Mouse (Mus musculus) lung, embryonic 14.5 days (tissue): Measurements from ENCODE around the gene Nagk. TPM values are rescaled to one million over a fixed set of nuclear protein-coding genes. Genes with fewer than 3 reads are reported as not detected.

ENCODE experiments used
- ATAC-seq: fragments of 200-750 bp; cut with Nextera tagmentation; 2 replicates; pipeline ENCODE4 v1.8.0; 2017; ENCODE audit warnings: mild to moderate bottlenecking, moderate TSS enrichment, moderate library complexity; ENCODE audit not compliant: insufficient read depth
- DNase-seq: peaks from one replicate; pipeline ENCODE4 v3.0.0-alpha.2; 2015
- H3K27ac ChIP-seq: fragments of 300-500 bp; sonication (generic); 2 replicates; pipeline ENCODE4 v1.5.1; 2014; ENCODE audit warnings: low read depth, mild to moderate bottlenecking, moderate library complexity
- H3K27me3 ChIP-seq: fragments of 300-500 bp; sonication (generic); 2 replicates; pipeline ENCODE4 v1.6.1; 2014; ENCODE audit warnings: low read length, control low read depth; ENCODE audit not compliant: insufficient read depth
- H3K36me3 ChIP-seq: fragments of 300-500 bp; sonication (generic); 2 replicates; pipeline ENCODE4 v1.6.1; 2014; ENCODE audit warnings: control low read depth; ENCODE audit not compliant: insufficient read depth
- H3K4me1 ChIP-seq: fragments of 300-500 bp; sonication (generic); 2 replicates; pipeline ENCODE4 v1.6.1; 2014; ENCODE audit warnings: antibody characterized with exemption, control low read depth; ENCODE audit not compliant: insufficient read depth
- H3K4me2 ChIP-seq: fragments of 300-500 bp; sonication (generic); 2 replicates; pipeline ENCODE4 v1.6.1; 2014; ENCODE audit warnings: mild to moderate bottlenecking
- H3K4me3 ChIP-seq: fragments of 300-500 bp; sonication (generic); 2 replicates; pipeline ENCODE4 v1.5.1; 2014; ENCODE audit warnings: low read depth, low read length
- H3K9ac ChIP-seq: fragments of 300-500 bp; sonication (generic); 2 replicates; pipeline ENCODE4 v1.6.1; 2014
- H3K9me3 ChIP-seq: fragments of 300-500 bp; sonication (generic); 2 replicates; pipeline ENCODE4 v1.6.1; 2016; ENCODE audit warnings: low read depth, low read length, control low read depth
- CTCF ChIP-seq: IDR thresholded peaks from 2 replicates; pipeline ENCODE4 v1.5.1; 2016; ENCODE audit warnings: antibody characterized with exemption, low read depth
- WGBS: fragments of 180-500 bp; shearing (Covaris S2); extraction: QIAGEN DNeasy Blood & Tissue Kit; methylation state at CpG from one replicate; pipeline ENCODE4 v1.1.7; 2014; 5-methylcytosine and 5-hydroxymethylcytosine counted together
- polyA plus RNA-seq: library from polyadenylated mRNA; unstranded; fragments of >200 nt; fragmentation: Nextera tagmentation; extraction: Ambion mirVana; gene quantifications from 2 replicates; pipeline ENCODE4 v1.2.1, GENCODE M21; 2014

Nagk gene
- polyA plus RNA-seq, 1 experiment from 2014 or later: 49.3 TPM

DNA sequence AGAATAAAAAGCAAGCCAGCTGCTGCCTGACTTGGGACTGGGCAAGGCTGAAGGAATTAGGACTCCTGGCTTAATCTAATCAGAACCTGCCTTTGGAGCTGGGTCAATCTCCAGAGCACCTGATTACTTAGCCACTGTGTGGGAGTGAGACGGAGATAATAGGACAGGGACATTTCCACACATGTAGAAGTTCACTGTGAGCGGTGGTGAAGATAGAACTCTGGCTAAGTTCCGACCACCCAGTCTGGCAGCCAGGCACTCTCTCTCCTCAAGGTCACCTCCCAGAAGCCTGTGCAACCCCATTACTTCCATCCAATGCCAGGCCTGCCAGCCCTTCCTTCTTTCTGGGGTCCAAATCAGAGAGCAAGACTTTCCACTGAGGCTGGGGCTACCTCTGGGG is 27.8 kb upstream of the Nagk start:
- peaks cover 32% of the 10 kb centered on the region for H3K36me3 ChIP-seq
- no peak overlapping the region for H3K4me3 ChIP-seq
- peaks cover 19% of the 10 kb centered on the region for H3K27me3 ChIP-seq
- H3K4me1 ChIP-seq: no peaks in the 10 kb centered on the region; the same call in 1 of the 2 replicates
- H3K9ac ChIP-seq: no peak overlapping the region
- H3K4me2 ChIP-seq: no peak overlapping the region
- no peak for TF ChIP-seq CTCF
- DNase-seq (no peak), ATAC-seq (no peak)
- H3K27ac ChIP-seq: no peak overlapping the region
- 81% methylated on average over 3 of the region's 3 CpGs for WGBS
- no peaks in the 10 kb centered on the region for H3K9me3 ChIP-seq

DNA sequence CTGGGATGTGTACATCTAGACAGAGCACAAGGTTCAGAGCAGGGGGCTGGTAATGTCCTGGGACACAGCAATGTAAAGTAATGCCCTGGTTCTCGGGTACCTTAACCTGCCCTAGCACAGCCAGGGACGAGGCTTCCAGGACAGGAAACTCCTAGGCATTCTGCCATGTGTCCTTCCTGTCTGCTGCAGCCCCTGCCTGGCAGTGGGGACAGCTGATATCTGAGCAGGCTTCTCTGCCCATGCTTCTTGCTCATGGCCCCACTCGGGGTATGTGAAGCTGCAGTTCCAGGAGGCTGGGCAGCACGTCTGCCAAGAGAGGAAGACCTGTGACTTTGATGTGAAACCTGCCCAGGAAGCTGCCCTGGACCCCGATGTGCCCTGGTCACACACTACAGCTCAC is 26.3 kb upstream of the Nagk start:
- DNase-seq (no peak), ATAC-seq (no peak)
- Histone ChIP-seq H3K27me3 (0 out of 2 replicates have a peak, but pooled peaks cover 4% of the 10 kb centered on the region), H3K9me3 (no peaks in the 10 kb centered on the region), H3K4me1 (no peaks in the 10 kb centered on the region), H3K4me2 (no peak overlapping the region), H3K4me3 (no peak overlapping the region), H3K27ac (no peak overlapping the region), H3K36me3 (peaks cover 46% of the 10 kb centered on the region), H3K9ac (no peak overlapping the region)
- 70% methylated on average over 5 of the region's 5 CpGs for WGBS
- TF ChIP-seq CTCF: no peak

DNA sequence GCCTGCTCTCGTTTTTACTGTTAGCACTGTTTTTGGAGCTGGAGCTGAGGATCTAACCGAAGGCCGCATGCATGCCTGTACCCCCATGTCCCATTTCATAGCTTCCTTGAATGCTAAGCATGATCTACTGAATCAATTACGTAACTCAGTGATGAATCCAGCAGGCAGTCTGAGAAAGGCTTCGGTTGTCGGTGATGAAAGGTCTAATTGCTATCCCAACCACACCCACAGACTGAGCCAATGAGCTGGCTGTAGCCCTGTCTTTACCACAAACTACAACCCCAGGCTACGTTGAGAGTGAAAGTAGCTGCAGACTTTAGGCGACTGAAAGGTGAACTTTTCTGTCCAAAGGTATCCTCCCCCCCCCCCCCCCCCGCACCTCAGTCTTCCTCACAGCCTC is 20.7 kb upstream of the Nagk start:
- Histone ChIP-seq H3K4me1 (peaks cover 7% of the 10 kb centered on the region; the same call in 1 of the 2 replicates), H3K9me3 (no peaks in the 10 kb centered on the region), H3K27me3 (no peaks in the 10 kb centered on the region), H3K4me3 (peak overlapping the region; percentile 92; the same call in 1 of the 2 replicates), H3K27ac (no peak overlapping the region), H3K9ac (peak overlapping the region; percentile 95; the same call in 1 of the 2 replicates), H3K4me2 (peak overlapping the region; percentile 89), H3K36me3 (peaks cover 40% of the 10 kb centered on the region)
- no peak for TF ChIP-seq CTCF
- DNase-seq (no peak), ATAC-seq (no peak)
- 51% methylated on average over 8 of the region's 9 CpGs for WGBS

DNA sequence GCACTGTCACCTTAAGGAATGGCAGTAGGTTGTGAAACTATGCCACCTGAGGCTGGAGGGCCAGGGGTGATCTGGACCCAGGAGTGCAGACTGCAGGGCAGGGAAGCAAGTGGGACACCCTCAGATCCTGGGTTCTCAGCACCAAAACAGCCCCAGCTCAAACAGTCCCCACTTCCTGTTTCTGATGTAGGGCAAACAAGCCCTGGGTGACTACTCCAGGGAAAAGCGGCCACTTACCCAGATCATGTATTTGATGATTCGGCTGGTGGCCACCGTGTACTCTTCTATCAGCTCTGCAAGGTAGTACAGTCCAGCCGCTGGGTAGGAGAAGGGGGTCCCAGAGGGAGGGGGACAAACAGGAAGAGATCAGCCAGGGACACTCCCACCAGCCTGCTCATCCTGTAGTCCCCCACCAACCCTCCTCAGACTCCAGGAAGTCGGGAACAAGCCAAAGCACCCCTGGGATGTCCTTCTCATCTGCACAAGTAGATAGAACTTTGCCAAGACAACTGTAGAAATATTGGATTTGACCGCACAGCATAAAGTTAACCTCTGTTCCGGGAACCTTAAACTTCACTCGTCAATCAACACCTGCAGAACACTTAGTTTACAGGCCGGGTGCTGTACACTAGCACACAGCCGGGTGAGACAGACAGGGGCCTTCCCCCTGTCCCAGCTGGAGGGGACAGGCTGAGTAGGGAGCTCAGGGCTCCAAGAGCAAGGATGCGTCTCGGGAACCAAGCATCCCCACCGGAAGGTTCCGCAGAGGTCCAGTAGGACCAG is 19.8 kb upstream of the Nagk start:
- Histone ChIP-seq H3K27ac (peak overlapping the region; percentile 79), H3K9me3 (no peaks in the 10 kb centered on the region), H3K9ac (peak overlapping the region; percentile 95), H3K4me1 (peaks cover 7% of the 10 kb centered on the region; the same call in 1 of the 2 replicates), H3K4me3 (peak overlapping the region; percentile 92), H3K4me2 (peak overlapping the region; percentile 89), H3K27me3 (no peaks in the 10 kb centered on the region), H3K36me3 (peaks cover 33% of the 10 kb centered on the region)
- under 1% methylated on average over 14 of the region's 14 CpGs for WGBS
- ATAC-seq (peak; percentile 65), DNase-seq (peak; percentile 49)
- TF ChIP-seq CTCF: no peak

DNA sequence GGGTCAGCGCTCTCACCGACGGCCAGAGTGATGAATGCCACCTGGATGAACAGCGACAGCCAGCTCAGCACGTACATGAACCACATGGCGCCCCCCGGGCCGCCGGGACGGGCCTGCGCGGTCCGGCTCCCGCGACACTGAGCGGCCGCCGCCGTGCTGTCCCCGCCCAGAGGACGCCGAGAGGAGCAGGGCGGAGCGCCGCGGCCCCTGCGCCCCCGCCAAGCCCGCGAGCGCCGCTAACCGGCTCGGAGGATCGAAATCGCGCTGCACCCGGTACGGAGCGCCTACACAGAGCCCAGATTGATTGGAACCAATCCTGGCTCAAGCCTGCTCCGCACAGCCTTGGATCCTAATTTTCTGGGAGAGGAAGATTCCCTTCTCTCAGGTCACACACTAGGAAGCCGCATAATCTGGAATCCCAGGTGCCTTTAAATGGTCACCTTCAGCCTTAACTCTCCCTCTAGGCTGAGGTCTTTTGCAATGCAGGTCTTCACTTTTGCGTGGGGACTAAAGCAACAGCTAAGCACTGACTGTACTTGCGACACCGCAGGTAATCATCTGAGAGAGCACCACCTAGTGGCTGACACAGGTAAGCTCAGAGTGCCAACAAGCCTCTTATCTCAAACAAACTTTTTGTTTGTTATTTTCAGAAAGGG is 19.0 kb upstream of the Nagk start, which contains the start of gene Tex261:
Gene Tex261 (minus strand): TSS at position 176 of the 656 bp plus-strand sequence.
- TF ChIP-seq CTCF: peak; percentile 80
- ATAC-seq (peak; percentile 98), DNase-seq (peak; percentile 95)
- Histone ChIP-seq H3K27me3 (no peaks in the 10 kb centered on the region), H3K27ac (peak within 1 kb of the TSS; percentile 79), H3K9ac (peak within 1 kb of the TSS; percentile 95), H3K9me3 (no peaks in the 10 kb centered on the region), H3K36me3 (peaks cover 29% of the 10 kb centered on the region), H3K4me1 (peaks cover 7% of the 10 kb centered on the region; the same call in 1 of the 2 replicates), H3K4me3 (peak within 1 kb of the TSS; percentile 92), H3K4me2 (peak within 1 kb of the TSS; percentile 89)
- under 1% methylated on average over 45 of the region's 45 CpGs for whole genome bisulfite sequencing

DNA sequence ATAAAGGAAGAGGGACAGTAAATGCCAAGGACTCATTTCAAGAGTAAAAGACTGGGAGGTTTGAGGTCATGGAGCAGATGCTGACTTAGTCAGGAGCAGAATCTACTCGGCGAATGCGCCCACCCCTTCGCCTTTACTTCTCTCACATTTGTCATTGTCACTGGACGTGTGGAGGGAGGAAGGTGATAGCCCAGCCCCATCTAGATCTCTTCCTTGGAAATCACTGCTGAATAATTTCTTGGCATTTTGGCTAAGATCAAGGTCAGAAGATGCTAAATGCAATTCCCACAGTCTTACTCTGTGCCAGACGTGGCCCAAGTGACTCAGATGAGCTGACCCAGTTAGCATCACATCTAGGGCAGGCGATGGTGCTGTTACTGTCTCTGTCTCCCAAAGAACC is 16.5 kb upstream of the Nagk start:
- no peak for ATAC-seq
- Histone ChIP-seq H3K36me3 (peaks cover 5% of the 10 kb centered on the region; the same call in 1 of the 2 replicates), H3K4me1 (peaks cover 7% of the 10 kb centered on the region; the same call in 1 of the 2 replicates), H3K4me3 (no peak overlapping the region), H3K4me2 (no peak overlapping the region), H3K9ac (no peak overlapping the region), H3K27ac (no peak overlapping the region), H3K27me3 (no peaks in the 10 kb centered on the region), H3K9me3 (no peaks in the 10 kb centered on the region)
- DNase-seq: no peak
- no peak for TF ChIP-seq CTCF
- WGBS: 56% methylated on average over 7 of the region's 7 CpGs

DNA sequence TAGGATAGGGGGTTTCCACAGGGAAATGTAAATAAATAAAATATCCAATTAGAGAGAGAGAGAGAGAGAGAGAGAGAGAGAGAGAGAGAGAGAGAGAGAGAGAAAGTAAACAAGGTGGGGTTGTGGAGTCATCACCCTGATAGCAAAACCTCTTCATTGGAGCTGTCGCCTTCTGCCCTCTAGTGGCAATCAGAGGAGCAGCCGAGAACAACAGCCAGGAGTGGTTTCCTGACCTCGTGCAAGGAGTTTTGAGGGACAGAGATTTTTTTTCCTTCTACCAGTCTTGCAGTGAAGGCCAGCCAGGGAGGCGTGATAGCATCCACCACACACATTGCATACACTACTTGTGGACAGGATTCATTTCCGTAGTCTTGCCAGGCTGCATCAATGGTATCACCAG is 15.8 kb upstream of the Nagk start:
- no peaks in the 10 kb centered on the region for H3K27me3 ChIP-seq
- no peaks in the 10 kb centered on the region for H3K36me3 ChIP-seq
- WGBS: 6% methylated on average over 5 of the region's 5 CpGs
- H3K4me1 ChIP-seq: peaks cover 7% of the 10 kb centered on the region; the same call in 1 of the 2 replicates
- no peak overlapping the region for H3K27ac ChIP-seq
- H3K4me3 ChIP-seq: no peak overlapping the region
- peak; percentile 81 for TF ChIP-seq CTCF
- H3K9ac ChIP-seq: no peak overlapping the region
- H3K9me3 ChIP-seq: no peaks in the 10 kb centered on the region
- H3K4me2 ChIP-seq: no peak overlapping the region
- peak; percentile 78 for DNase-seq
- ATAC-seq: no peak
